Mouse (Mus musculus) hindbrain, embryonic 15.5 days (tissue): Measurements from ENCODE around the gene Dpysl5. TPM values are rescaled to one million over a fixed set of nuclear protein-coding genes. Genes with fewer than 3 reads are reported as not detected.

Experiments
- ATAC-seq: fragments of 200-750 bp; cut with Nextera tagmentation; 2 replicates; pipeline ENCODE4 v1.8.0; 2017; ENCODE audit warnings: low read depth, moderate number of reproducible peaks, moderate TSS enrichment; ENCODE audit not compliant: low FRiP score
- H3K27ac ChIP-seq: fragments of 300-500 bp; sonication (generic); replicated peaks from 2 replicates; pipeline ENCODE4 v1.5.1; 2015; ENCODE audit warnings: mild to moderate bottlenecking, inconsistent platforms
- H3K27me3 ChIP-seq: fragments of 300-500 bp; sonication (generic); 2 replicates; pipeline ENCODE4 v1.6.1; 2015; ENCODE audit warnings: control low read depth, inconsistent platforms
- H3K36me3 ChIP-seq: fragments of 300-500 bp; sonication (generic); 2 replicates; pipeline ENCODE4 v1.6.1; 2015; ENCODE audit warnings: control low read depth, inconsistent platforms
- H3K4me1 ChIP-seq: fragments of 300-500 bp; sonication (generic); replicated peaks from 2 replicates; pipeline ENCODE4 v1.6.1; 2015; ENCODE audit warnings: control low read depth, inconsistent platforms
- H3K4me2 ChIP-seq: fragments of 300-500 bp; sonication (generic); 2 replicates; pipeline ENCODE4 v1.6.1; 2015; ENCODE audit warnings: moderate library complexity, mild to moderate bottlenecking, inconsistent platforms
- H3K4me3 ChIP-seq: fragments of 300-500 bp; sonication (generic); 2 replicates; pipeline ENCODE4 v1.5.1; 2015; ENCODE audit warnings: mild to moderate bottlenecking, inconsistent platforms
- H3K9ac ChIP-seq: fragments of 300-500 bp; sonication (generic); 2 replicates; pipeline ENCODE4 v1.6.1; 2015; ENCODE audit warnings: inconsistent platforms
- H3K9me3 ChIP-seq: fragments of 300-500 bp; sonication (generic); 2 replicates; pipeline ENCODE4 v1.6.1; 2016; ENCODE audit warnings: control low read depth, inconsistent platforms
- WGBS: fragments of 180-500 bp; shearing (Covaris S2); methylation state at CpG from one replicate; pipeline ENCODE4 v1.1.7; 2015; 5-methylcytosine and 5-hydroxymethylcytosine counted together
- polyA plus RNA-seq: library from polyadenylated mRNA; unstranded; fragments of >200 nt; fragmentation: Nextera tagmentation; extraction: Ambion mirVana; gene quantifications from 2 replicates; pipeline ENCODE4 v1.2.1, GENCODE M21; 2015

The Dpysl5 gene
- polyA plus RNA-seq, 1 experiment from 2014 or later = 265 TPM

DNA sequence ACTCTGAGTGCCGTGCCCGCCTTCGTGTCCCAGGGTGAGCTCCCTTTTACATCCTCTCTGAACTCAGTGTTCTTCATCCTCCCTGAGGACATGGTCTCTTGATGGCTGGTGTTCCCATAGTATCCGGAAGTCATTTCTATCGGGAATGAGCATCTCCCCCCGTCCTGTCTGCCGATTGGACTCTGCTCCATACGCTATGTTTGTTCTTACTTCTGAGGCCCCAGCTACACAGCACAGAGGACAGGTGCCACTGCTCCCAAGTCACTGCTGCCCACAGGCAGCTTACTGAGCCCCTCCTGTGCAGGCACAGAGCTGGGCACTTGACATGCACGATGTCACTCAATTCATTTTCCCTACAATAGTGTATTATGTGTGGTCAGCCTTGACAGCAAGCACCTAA, 57.7 kb downstream of the Dpysl5 start:
- no peak for ATAC-seq
- 69% methylated on average over 9 of the region's 9 CpGs for WGBS
- Histone ChIP-seq H3K4me1 (peaks cover 70% of the 10 kb centered on the region), H3K4me3 (no peak overlapping the region), H3K36me3 (0 out of 2 replicates have a peak, but pooled peaks cover 4% of the 10 kb centered on the region), H3K27me3 (no peaks in the 10 kb centered on the region), H3K9ac (no peak overlapping the region), H3K4me2 (no peak overlapping the region), H3K27ac (peak overlapping the region; percentile 41; the same call in 1 of the 2 replicates), H3K9me3 (no peaks in the 10 kb centered on the region)

DNA sequence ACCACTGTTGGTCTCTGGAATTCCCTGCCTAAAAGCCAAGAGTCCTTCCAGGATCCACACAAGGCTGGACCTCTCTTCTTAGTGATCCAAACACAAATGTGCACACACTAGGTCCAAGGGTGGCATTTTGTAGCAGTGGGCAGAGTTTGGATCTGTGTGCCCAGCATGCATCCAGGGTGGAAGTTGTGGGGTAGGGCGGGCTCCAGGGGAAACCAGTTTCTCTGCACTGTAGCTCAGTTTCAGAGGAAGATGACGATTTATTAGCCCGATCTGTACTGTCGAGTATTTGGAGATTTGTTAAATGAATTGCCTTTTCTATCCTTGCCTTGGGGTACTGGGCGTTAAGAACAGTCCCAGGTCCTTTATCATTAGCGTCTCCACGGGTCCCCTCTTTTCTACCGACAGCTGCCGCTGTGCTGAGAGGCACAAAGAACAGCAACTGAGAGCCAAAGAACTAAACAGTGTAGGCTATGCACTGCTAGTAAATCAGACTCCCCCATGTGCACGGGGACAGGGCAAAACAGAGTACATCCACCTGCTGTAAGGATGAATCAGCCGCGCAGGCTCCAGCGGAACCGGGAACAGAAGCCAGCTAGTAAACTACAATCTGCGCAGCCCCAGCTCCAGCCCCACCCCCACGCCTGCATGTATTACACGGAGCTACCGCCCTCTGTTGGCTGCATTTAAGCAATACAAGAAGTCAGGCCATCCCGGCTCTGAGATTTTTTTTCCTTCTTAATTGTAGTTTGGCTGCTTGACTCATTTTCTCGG, 63.4 kb downstream of the Dpysl5 start:
- H3K9me3 ChIP-seq = no peaks in the 10 kb centered on the region
- peak overlapping the region; percentile 65 for H3K27ac ChIP-seq
- H3K36me3 ChIP-seq = peaks cover 18% of the 10 kb centered on the region
- H3K4me1 ChIP-seq = peaks cover 31% of the 10 kb centered on the region
- H3K4me2 ChIP-seq = peak overlapping the region; percentile 49
- peak; percentile 87 for ATAC-seq
- no peak overlapping the region for H3K9ac ChIP-seq
- peak overlapping the region; percentile 25 for H3K4me3 ChIP-seq
- no peaks in the 10 kb centered on the region for H3K27me3 ChIP-seq
- WGBS = 6% methylated on average over 20 of the region's 20 CpGs

DNA sequence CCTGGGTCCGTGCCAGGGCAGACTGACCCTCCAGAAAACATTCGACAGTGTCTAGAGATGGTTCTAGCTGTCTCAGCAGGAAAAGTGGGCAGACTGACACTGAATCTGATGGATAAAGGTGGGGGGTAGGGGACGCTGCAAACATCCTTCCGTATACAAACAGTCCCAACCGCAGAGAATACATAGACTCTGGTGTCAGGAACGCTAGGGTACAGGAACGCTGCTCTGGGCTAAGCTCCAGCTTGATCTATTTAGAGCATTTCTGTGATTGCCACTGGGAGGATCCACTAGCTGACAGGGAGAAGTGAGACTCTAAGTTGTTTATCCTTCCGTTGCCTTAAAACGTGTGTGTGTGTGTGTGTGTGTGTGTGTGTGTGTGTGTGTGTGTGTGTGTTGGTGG, 69.3 kb downstream of the Dpysl5 start:
- ATAC-seq = no peak
- H3K27ac ChIP-seq = no peak overlapping the region
- H3K4me1 ChIP-seq = no peaks in the 10 kb centered on the region
- H3K9me3 ChIP-seq = no peaks in the 10 kb centered on the region
- no peak overlapping the region for H3K4me2 ChIP-seq
- 75% methylated on average over 9 of the region's 9 CpGs for whole genome bisulfite sequencing
- H3K9ac ChIP-seq = no peak overlapping the region
- H3K4me3 ChIP-seq = no peak overlapping the region
- H3K36me3 ChIP-seq = peaks cover 73% of the 10 kb centered on the region
- H3K27me3 ChIP-seq = no peaks in the 10 kb centered on the region

DNA sequence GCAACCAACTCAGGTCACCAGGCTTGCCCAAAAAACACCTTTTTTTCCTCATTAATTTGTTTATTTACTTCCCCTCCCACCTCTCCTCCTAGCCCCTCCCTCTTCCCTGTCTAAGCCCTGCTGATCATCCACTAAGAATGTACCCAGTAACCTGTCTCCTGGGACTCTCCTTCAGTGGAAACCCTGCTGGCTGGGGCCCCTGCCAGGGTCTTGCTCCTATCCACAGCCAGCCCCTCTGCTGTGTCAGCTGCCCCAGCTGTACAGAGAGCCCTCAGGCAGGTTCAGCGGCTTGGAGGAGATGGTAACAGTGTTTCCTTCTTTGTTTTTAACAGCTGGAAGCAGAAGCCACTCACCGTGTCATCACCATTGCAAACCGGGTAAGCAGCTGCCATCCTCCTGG, 69.8 kb downstream of the Dpysl5 start:
- Histone ChIP-seq H3K36me3 (peaks cover 77% of the 10 kb centered on the region), H3K4me1 (no peaks in the 10 kb centered on the region), H3K4me2 (no peak overlapping the region), H3K9me3 (no peaks in the 10 kb centered on the region), H3K27me3 (no peaks in the 10 kb centered on the region), H3K27ac (no peak overlapping the region), H3K4me3 (no peak overlapping the region), H3K9ac (no peak overlapping the region)
- ATAC-seq = no peak
- 45% methylated on average over 3 of the region's 3 CpGs for WGBS

DNA sequence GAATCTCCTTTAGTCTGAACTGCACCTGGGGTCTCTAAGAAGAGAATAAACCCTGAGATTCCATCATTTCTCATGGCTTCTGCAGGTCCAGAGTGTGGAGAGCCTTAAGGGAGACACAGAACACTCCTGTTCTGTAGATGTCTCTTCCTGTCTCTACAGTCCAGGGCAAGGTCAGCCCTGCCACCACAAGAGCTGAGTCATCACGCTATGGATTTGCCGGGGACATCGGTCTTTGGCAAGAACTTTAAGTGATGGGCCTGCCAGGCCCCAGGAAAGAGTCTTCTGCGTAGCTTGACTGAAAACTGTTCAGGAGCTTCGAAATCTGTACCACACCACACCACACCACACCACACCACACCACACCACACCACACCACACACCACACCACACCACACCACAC, 76.0 kb downstream of the Dpysl5 start:
- H3K36me3 ChIP-seq = peaks cover 89% of the 10 kb centered on the region
- 92% methylated on average over 5 of the region's 5 CpGs for WGBS
- no peaks in the 10 kb centered on the region for H3K4me1 ChIP-seq
- H3K27me3 ChIP-seq = no peaks in the 10 kb centered on the region
- H3K4me3 ChIP-seq = no peak overlapping the region
- no peak overlapping the region for H3K4me2 ChIP-seq
- no peak for ATAC-seq
- no peak overlapping the region for H3K9ac ChIP-seq
- no peak overlapping the region for H3K27ac ChIP-seq
- no peaks in the 10 kb centered on the region for H3K9me3 ChIP-seq

DNA sequence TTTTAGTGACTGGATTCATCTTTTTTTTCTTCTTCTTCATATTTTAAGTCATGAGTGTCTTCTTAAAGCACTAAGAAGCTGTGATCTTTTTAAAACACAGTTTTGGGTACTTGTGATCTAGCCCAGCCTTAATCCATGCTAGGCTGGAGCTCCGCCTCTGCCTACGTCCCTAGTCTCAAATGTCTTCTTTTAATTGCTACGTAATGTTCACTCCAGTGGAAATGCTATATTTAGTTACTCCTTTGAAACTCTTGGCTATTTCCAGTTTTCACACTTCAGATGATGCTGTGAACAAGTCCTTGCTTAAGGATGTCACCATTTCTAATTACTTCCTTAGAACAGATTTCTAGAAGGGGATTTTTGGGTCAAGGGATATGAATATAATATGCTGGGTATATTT, 78.7 kb downstream of the Dpysl5 start:
- Histone ChIP-seq H3K27me3 (no peaks in the 10 kb centered on the region), H3K9me3 (no peaks in the 10 kb centered on the region), H3K9ac (no peak overlapping the region), H3K36me3 (peaks cover 89% of the 10 kb centered on the region), H3K4me2 (no peak overlapping the region), H3K4me3 (no peak overlapping the region), H3K4me1 (no peaks in the 10 kb centered on the region), H3K27ac (no peak overlapping the region)
- WGBS = 87% methylated on average over 3 of the region's 3 CpGs
- no peak for ATAC-seq

- 19% methylated on average over 12 of the region's 12 CpGs for WGBS
- Histone ChIP-seq H3K4me1 (peaks cover 5% of the 10 kb centered on the region; the same call in 1 of the 2 replicates), H3K27ac (no peak overlapping the region), H3K4me3 (no peak overlapping the region), H3K9me3 (no peaks in the 10 kb centered on the region), H3K4me2 (no peak overlapping the region), H3K36me3 (peaks cover 65% of the 10 kb centered on the region), H3K9ac (no peak overlapping the region), H3K27me3 (no peaks in the 10 kb centered on the region)
- peak; percentile 55 for ATAC-seq
Observed at GRCm38 (mm10) chr5:30796125-30796524, 84.8 kb downstream of the Dpysl5 start.

GRCm38 (mm10) chr5:30797482-30797881, 86.1 kb downstream of the Dpysl5 start:
- ATAC-seq = no peak; the same call in 1 of the 2 replicates
- Histone ChIP-seq H3K36me3 (peaks cover 51% of the 10 kb centered on the region), H3K9ac (peak overlapping the region; percentile 18; the same call in 1 of the 2 replicates), H3K27me3 (no peaks in the 10 kb centered on the region), H3K4me3 (no peak overlapping the region), H3K4me2 (no peak overlapping the region), H3K27ac (no peak overlapping the region), H3K4me1 (peaks cover 5% of the 10 kb centered on the region; the same call in 1 of the 2 replicates), H3K9me3 (no peaks in the 10 kb centered on the region)
- 65% methylated on average over 7 of the region's 7 CpGs for WGBS

GRCm38 (mm10) chr5:30797982-30798381, 86.6 kb downstream of the Dpysl5 start:
- H3K27ac ChIP-seq = no peak overlapping the region
- no peak overlapping the region for H3K4me3 ChIP-seq
- 82% methylated on average over 8 of the region's 8 CpGs for WGBS
- no peak overlapping the region for H3K9ac ChIP-seq
- no peak for ATAC-seq
- no peaks in the 10 kb centered on the region for H3K27me3 ChIP-seq
- H3K4me1 ChIP-seq = peaks cover 5% of the 10 kb centered on the region; the same call in 1 of the 2 replicates
- peaks cover 48% of the 10 kb centered on the region for H3K36me3 ChIP-seq
- H3K4me2 ChIP-seq = no peak overlapping the region
- no peaks in the 10 kb centered on the region for H3K9me3 ChIP-seq

DNA sequence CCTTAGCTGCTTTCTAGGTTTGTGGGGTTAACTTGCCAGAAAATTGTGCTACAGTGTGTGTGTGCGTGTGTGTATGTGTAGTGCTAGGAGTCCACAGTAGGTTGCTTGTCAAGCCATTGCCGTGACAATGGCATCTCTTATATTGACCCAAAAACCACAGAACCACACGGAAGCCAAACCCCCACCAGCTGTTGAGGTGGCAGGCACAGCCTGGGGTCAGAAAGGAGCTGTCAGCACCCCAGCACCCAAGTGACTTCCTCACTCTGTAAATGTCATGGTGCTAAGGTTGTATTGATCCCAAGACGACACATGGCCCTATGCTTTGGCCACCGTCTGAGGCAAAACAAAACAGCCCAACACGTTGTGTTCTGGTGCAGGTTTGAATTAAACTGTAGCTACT, 87.6 kb downstream of the Dpysl5 start:
- no peaks in the 10 kb centered on the region for H3K9me3 ChIP-seq
- no peak overlapping the region for H3K4me3 ChIP-seq
- ATAC-seq = no peak
- H3K27ac ChIP-seq = no peak overlapping the region
- H3K36me3 ChIP-seq = peaks cover 38% of the 10 kb centered on the region
- WGBS = 80% methylated on average over 6 of the region's 6 CpGs
- no peak overlapping the region for H3K4me2 ChIP-seq
- H3K27me3 ChIP-seq = no peaks in the 10 kb centered on the region
- H3K9ac ChIP-seq = no peak overlapping the region
- peaks cover 5% of the 10 kb centered on the region; the same call in 1 of the 2 replicates for H3K4me1 ChIP-seq

DNA sequence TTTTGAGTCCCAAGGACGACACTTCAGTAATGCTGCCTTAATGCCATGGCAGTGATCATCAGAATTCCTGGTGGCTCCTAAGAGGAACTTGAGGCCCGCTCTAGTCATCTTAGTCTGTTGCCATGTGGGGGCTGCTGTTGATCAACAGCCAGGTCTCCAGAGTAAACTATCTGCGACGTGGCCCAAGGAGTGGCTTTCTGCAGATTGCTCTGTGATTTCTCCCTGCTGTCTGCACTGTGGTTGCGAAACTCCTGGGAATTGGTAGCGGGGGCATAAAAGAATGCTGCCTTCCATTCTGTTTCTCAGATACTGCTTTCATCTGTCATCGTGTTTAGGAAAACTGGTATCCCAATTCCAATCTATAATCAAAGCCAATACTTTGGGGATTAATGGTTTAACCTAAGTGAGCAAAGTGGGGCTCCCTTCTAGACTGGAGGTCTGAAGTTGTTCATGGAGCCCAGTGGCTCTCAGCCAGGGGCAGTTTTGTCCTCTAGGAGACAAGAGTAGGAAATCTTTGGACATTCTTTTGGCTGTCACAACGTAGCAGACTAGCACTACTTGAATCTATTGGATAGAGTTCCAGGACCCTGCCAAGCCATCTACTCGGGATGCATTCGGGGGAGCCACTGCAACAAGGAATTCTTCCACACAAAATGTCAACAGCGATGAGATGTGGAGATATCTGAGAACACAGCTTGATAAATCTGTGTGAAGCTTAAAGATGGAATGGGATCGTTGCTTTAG, 91.5 kb downstream of the Dpysl5 start:
- peaks cover 13% of the 10 kb centered on the region; the same call in 1 of the 2 replicates for H3K36me3 ChIP-seq
- H3K27me3 ChIP-seq = no peaks in the 10 kb centered on the region
- no peak overlapping the region for H3K4me3 ChIP-seq
- H3K4me2 ChIP-seq = no peak overlapping the region
- 79% methylated on average over 12 of the region's 12 CpGs for WGBS
- ATAC-seq = no peak
- H3K9me3 ChIP-seq = no peaks in the 10 kb centered on the region
- H3K27ac ChIP-seq = no peak overlapping the region
- H3K9ac ChIP-seq = no peak overlapping the region
- no peaks in the 10 kb centered on the region for H3K4me1 ChIP-seq

DNA sequence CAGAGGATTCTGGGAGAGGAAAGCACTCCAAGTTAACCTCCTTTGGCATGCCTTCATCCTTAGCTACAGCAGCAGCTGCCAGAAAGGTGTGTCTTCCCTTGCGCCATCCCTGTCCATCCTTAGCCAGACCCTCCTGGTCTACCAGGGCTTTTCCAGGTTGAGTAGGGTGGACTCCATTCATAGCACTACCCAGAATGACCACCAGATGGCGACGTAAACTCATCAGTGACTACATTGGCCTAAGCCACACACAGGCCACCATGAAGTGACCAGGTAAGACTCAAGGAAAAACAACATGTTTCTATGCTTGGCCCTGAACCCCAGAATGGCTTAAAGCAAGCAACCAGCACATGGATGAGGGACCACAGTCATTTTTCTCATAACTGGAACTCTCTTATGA, 94.7 kb downstream of the Dpysl5 start:
- no peaks in the 10 kb centered on the region for H3K36me3 ChIP-seq
- no peaks in the 10 kb centered on the region for H3K27me3 ChIP-seq
- 7% methylated on average over 3 of the region's 3 CpGs for WGBS
- H3K9ac ChIP-seq = no peak overlapping the region
- no peak overlapping the region for H3K27ac ChIP-seq
- no peak overlapping the region for H3K4me3 ChIP-seq
- peak; percentile 84 for ATAC-seq
- H3K9me3 ChIP-seq = no peaks in the 10 kb centered on the region
- no peaks in the 10 kb centered on the region for H3K4me1 ChIP-seq
- no peak overlapping the region for H3K4me2 ChIP-seq
